Mouse (Mus musculus) liver, adult 2 months (tissue): ENCODE measurements around the gene Olfr1417. TPM values are rescaled to one million over a fixed set of nuclear protein-coding genes. Genes with fewer than 3 reads are reported as not detected.

ENCODE experiments used
- DNase-seq: peaks from one replicate; pipeline ENCODE4 v3.0.0-alpha.2; 2011; ENCODE audit warnings: low read depth, low spot score; ENCODE audit errors: extremely low read depth
- H3K27ac ChIP-seq: fragments of 200-500 bp; replicated peaks from 2 replicates; pipeline ENCODE4 v1.5.1; 2012; ENCODE audit warnings: low read depth, mild to moderate bottlenecking, control low read depth, inconsistent platforms, low read length; ENCODE audit not compliant: insufficient read depth
- H3K27me3 ChIP-seq: fragments of 200-500 bp; 2 replicates; pipeline ENCODE4 v1.6.1; 2012; ENCODE audit warnings: mild to moderate bottlenecking, moderate library complexity, low read length, inconsistent platforms; ENCODE audit not compliant: control insufficient read depth, insufficient read depth
- H3K36me3 ChIP-seq: fragments of 200-500 bp; 2 replicates; pipeline ENCODE4 v1.6.1; 2012; ENCODE audit warnings: low read length, inconsistent platforms; ENCODE audit not compliant: control insufficient read depth, insufficient read depth
- H3K4me1 ChIP-seq: fragments of 200-500 bp; 2 replicates; pipeline ENCODE4 v1.6.1; 2011; ENCODE audit warnings: low read length; ENCODE audit not compliant: control insufficient read depth, insufficient read depth
- H3K4me3 ChIP-seq: fragments of 200-500 bp; 2 replicates; pipeline ENCODE4 v1.5.1; 2011; ENCODE audit warnings: low read depth, mild to moderate bottlenecking, control low read depth, low read length, moderate library complexity; ENCODE audit not compliant: insufficient read depth
- H3K79me2 ChIP-seq: fragments of 200-500 bp; 2 replicates; pipeline ENCODE4 v1.6.1; 2012; ENCODE audit warnings: inconsistent platforms, mild to moderate bottlenecking, low read length, moderate library complexity; ENCODE audit not compliant: control insufficient read depth, insufficient read depth
- H3K9ac ChIP-seq: fragments of 200-500 bp; 2 replicates; pipeline ENCODE4 v1.6.1; 2012; ENCODE audit warnings: low read depth, mild to moderate bottlenecking, control low read depth, inconsistent platforms, low read length
- CTCF ChIP-seq: fragments of 200-500 bp; IDR thresholded peaks from 2 replicates; pipeline ENCODE4 v1.5.1; 2011; ENCODE audit warnings: low read depth, low read length, control low read depth
- POLR2A ChIP-seq: fragments of 200-500 bp; IDR thresholded peaks from 2 replicates; pipeline ENCODE4 v1.6.1; 2011; ENCODE audit warnings: low read length, control low read depth; ENCODE audit not compliant: insufficient read depth; ENCODE audit errors: extremely low read depth
- WGBS: fragments of 180-500 bp; shearing (Covaris S2); methylation state at CpG from one replicate; pipeline ENCODE4 v1.1.7; 2018; 5-methylcytosine and 5-hydroxymethylcytosine counted together
- polyA plus RNA-seq: library from polyadenylated mRNA; depleted of rRNA; stranded (reverse); fragments of >200 nt; gene quantifications from 2 replicates; pipeline ENCODE4 v1.2.3, GENCODE M21; 2012
- total RNA-seq: library from RNA; depleted of rRNA; stranded (reverse); fragments of >200 nt; gene quantifications from 2 replicates; pipeline ENCODE4 v1.2.3, GENCODE M21; 2014

Olfr1417 gene
- total and polyA plus RNA-seq, 2 experiments: not detected

- no peak overlapping the region for H3K27ac ChIP-seq
- H3K4me1 ChIP-seq: no peaks in the 10 kb centered on the region; the same call in 1 of the 2 replicates
- peaks cover 7% of the 10 kb centered on the region; the same call in 1 of the 2 replicates for H3K27me3 ChIP-seq
- TF ChIP-seq CTCF (peak; percentile 67), POLR2A (no peak)
- DNase-seq: no peak
- 6% methylated on average over 15 of the region's 15 CpGs for WGBS
- no peak overlapping the region for H3K9ac ChIP-seq
- no peaks in the 10 kb centered on the region for H3K79me2 ChIP-seq
- H3K36me3 ChIP-seq: no peaks in the 10 kb centered on the region
- no peak overlapping the region for H3K4me3 ChIP-seq
Measured at GRCm38 (mm10) chr19:11819800-11820199, 19.2 kb downstream of the Olfr1417 start.

- Histone ChIP-seq H3K9ac (peak within 1 kb of the TSS; percentile 77), H3K36me3 (no peaks in the 10 kb centered on the region), H3K4me1 (no peaks in the 10 kb centered on the region; the same call in 1 of the 2 replicates), H3K27ac (no peak within 1 kb of the TSS), H3K27me3 (peaks cover 7% of the 10 kb centered on the region; the same call in 1 of the 2 replicates), H3K79me2 (no peaks in the 10 kb centered on the region), H3K4me3 (peak within 1 kb of the TSS; percentile 72)
- no peak for DNase-seq
- TF ChIP-seq CTCF: no peak
- TF ChIP-seq POLR2A: no peak
- WGBS: 2% methylated on average over 20 of the region's 20 CpGs
Measured at GRCm38 (mm10) chr19:11819143-11819700, 19.8 kb downstream of the Olfr1417 start, which contains the start of gene Stx3. TSS of gene Stx3 (minus strand) at chr19:11819403.

- no peak for DNase-seq
- Histone ChIP-seq H3K27ac (no peak overlapping the region), H3K27me3 (peaks cover 7% of the 10 kb centered on the region; the same call in 1 of the 2 replicates)
Measured at GRCm38 (mm10) chr19:11818199-11819142, 20.5 kb downstream of the Olfr1417 start.

GRCm38 (mm10) chr19:11817586-11817985 lies 21.4 kb downstream of the Olfr1417 start:
- no peak overlapping the region for H3K9ac ChIP-seq

More at GRCm38 (mm10) chr19:11818199-11819142, 20.5 kb downstream of the Olfr1417 start:
- TF ChIP-seq CTCF (no peak), POLR2A (no peak)
- H3K36me3 ChIP-seq: no peaks in the 10 kb centered on the region
- 1% methylated on average over 83 of the region's 83 CpGs for WGBS
- peak overlapping the region; percentile 77 for H3K9ac ChIP-seq
- no peaks in the 10 kb centered on the region for H3K79me2 ChIP-seq
- H3K4me1 ChIP-seq: no peaks in the 10 kb centered on the region; the same call in 1 of the 2 replicates
- peak overlapping the region; percentile 72 for H3K4me3 ChIP-seq

GRCm38 (mm10) chr19:11816706-11817105 lies 22.3 kb downstream of the Olfr1417 start:
- Histone ChIP-seq H3K9ac (no peak overlapping the region), H3K27me3 (peaks cover 7% of the 10 kb centered on the region; the same call in 1 of the 2 replicates), H3K27ac (no peak overlapping the region)

More at GRCm38 (mm10) chr19:11817586-11817985, 21.4 kb downstream of the Olfr1417 start:
- Histone ChIP-seq H3K27ac (no peak overlapping the region), H3K36me3 (no peaks in the 10 kb centered on the region), H3K27me3 (peaks cover 7% of the 10 kb centered on the region; the same call in 1 of the 2 replicates), H3K4me3 (no peak overlapping the region), H3K4me1 (no peaks in the 10 kb centered on the region; the same call in 1 of the 2 replicates), H3K79me2 (no peaks in the 10 kb centered on the region)
- WGBS: 49% methylated on average over 5 of the region's 5 CpGs
- no peak for TF ChIP-seq CTCF
- no peak for TF ChIP-seq POLR2A
- no peak for DNase-seq

More at GRCm38 (mm10) chr19:11816706-11817105, 22.3 kb downstream of the Olfr1417 start:
- no peaks in the 10 kb centered on the region; the same call in 1 of the 2 replicates for H3K4me1 ChIP-seq
- H3K79me2 ChIP-seq: no peaks in the 10 kb centered on the region
- no peak overlapping the region for H3K4me3 ChIP-seq
- TF ChIP-seq CTCF: no peak
- DNase-seq: no peak
- no peaks in the 10 kb centered on the region for H3K36me3 ChIP-seq
- WGBS: 60% methylated on average over 6 of the region's 6 CpGs
